Mouse (Mus musculus) lung, postnatal 0 days (tissue): ENCODE measurements around the gene Tcap. TPM values are rescaled to one million over a fixed set of nuclear protein-coding genes. Genes with fewer than 3 reads are reported as not detected.

ENCODE experiments used
- ATAC-seq: fragments of 200-750 bp; cut with Nextera tagmentation; 2 replicates; pipeline ENCODE4 v1.8.0; 2017; ENCODE audit warnings: moderate library complexity
- DNase-seq: peaks from one replicate; pipeline ENCODE4 v3.0.0-alpha.2; 2016; ENCODE audit warnings: low spot score
- H3K27ac ChIP-seq: fragments of 300-500 bp; sonication (generic); 2 replicates; pipeline ENCODE4 v1.5.1; 2014; ENCODE audit warnings: antibody characterized with exemption, mild to moderate bottlenecking, low read length, mixed read lengths
- H3K27me3 ChIP-seq: fragments of 300-500 bp; sonication (generic); replicated peaks from 2 replicates; pipeline ENCODE4 v1.6.1; 2014; ENCODE audit warnings: low read length, mixed read lengths; ENCODE audit not compliant: insufficient read depth
- H3K36me3 ChIP-seq: fragments of 300-500 bp; sonication (generic); 2 replicates; pipeline ENCODE4 v1.6.1; 2014; ENCODE audit warnings: low read length, mixed read lengths; ENCODE audit not compliant: insufficient read depth
- H3K4me1 ChIP-seq: fragments of 300-500 bp; sonication (generic); 2 replicates; pipeline ENCODE4 v1.6.1; 2014; ENCODE audit warnings: antibody characterized with exemption, low read depth, low read length, mixed read lengths; ENCODE audit not compliant: insufficient read depth
- H3K4me2 ChIP-seq: fragments of 300-500 bp; sonication (generic); replicated peaks from 2 replicates; pipeline ENCODE4 v1.6.1; 2014; ENCODE audit warnings: low read depth, mild to moderate bottlenecking, low read length, moderate library complexity, mixed read lengths
- H3K4me3 ChIP-seq: fragments of 300-500 bp; sonication (generic); 2 replicates; pipeline ENCODE4 v1.5.1; 2014; ENCODE audit warnings: low read depth, low read length
- H3K9ac ChIP-seq: fragments of 300-500 bp; sonication (generic); replicated peaks from 2 replicates; pipeline ENCODE4 v1.6.1; 2014; ENCODE audit warnings: low read depth, mild to moderate bottlenecking
- H3K9me3 ChIP-seq: fragments of 300-500 bp; sonication (generic); 2 replicates; pipeline ENCODE4 v1.6.1; 2016; ENCODE audit warnings: low read length, mixed read lengths
- CTCF ChIP-seq: IDR thresholded peaks from 2 replicates; pipeline ENCODE4 v1.5.1; 2016; ENCODE audit warnings: antibody characterized with exemption, mild to moderate bottlenecking
- EP300 ChIP-seq: IDR thresholded peaks from 2 replicates; pipeline ENCODE4 v1.6.1; 2016; ENCODE audit warnings: antibody characterized with exemption, mild to moderate bottlenecking, control low read depth
- WGBS: fragments of 180-500 bp; shearing (Covaris S2); extraction: QIAGEN DNeasy Blood & Tissue Kit; methylation state at CpG from one replicate; pipeline ENCODE4 v1.1.7; 2014; 5-methylcytosine and 5-hydroxymethylcytosine counted together
- polyA plus RNA-seq: library from polyadenylated mRNA; unstranded; fragments of >200 nt; fragmentation: Nextera tagmentation; extraction: Ambion mirVana; gene quantifications from 2 replicates; pipeline ENCODE4 v1.2.1, GENCODE M21; 2015

Gene Tcap
- polyA plus RNA-seq, 1 experiment from 2014 or later, result 5.8 TPM

DNA sequence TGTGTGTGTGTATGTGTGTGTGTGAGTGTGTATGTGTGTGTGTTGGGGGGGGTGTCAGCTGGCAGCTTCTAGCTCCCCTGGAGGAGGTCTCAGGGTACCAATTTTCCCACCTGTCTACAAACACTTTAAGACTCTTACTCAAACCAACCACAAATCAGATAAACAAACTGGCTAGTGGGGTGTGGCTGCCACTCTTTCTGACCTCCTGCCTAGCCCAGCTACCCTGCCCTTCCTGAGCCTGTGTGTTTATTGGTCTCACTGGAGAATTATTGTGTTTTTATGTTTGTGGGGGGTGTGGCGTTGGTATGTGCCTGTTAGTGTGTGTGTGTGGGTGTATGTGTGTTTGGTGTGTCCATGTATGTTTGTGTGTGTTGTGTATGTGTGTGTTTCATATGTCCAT, 33.5 kb downstream of the Tcap start:
- no peak overlapping the region for H3K27ac ChIP-seq
- 0 out of 2 replicates have a peak, but pooled peaks cover 4% of the 10 kb centered on the region for H3K36me3 ChIP-seq

DNA sequence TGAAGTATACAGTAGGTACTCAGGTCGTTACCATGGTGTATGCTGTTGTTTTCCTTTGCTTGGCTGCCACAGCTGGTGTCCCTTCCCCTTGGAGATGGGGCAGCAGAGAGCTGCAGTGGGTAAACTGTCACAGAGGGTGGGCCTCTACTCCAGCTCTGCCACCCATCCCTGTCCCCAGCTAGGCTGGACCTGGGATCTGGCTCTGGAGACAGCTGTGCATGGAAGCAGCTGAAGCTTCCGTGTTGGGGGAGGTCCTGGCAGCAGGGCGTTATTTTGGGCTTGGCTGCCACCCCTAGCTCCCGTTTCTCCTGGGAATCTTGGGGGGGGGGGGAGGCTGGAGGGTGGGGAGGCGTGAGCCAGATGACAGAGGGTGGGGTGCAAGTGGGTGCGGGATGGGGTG, 34.7 kb downstream of the Tcap start:
- no peaks in the 10 kb centered on the region for H3K27me3 ChIP-seq
- ATAC-seq (no peak), DNase-seq (no peak)
- no peak overlapping the region for H3K4me3 ChIP-seq
- H3K4me1 ChIP-seq, result peaks cover 11% of the 10 kb centered on the region; the same call in 1 of the 2 replicates
- peaks cover 13% of the 10 kb centered on the region; the same call in 1 of the 2 replicates for H3K36me3 ChIP-seq
- no peak overlapping the region for H3K9ac ChIP-seq
- 54% methylated on average over 6 of the region's 6 CpGs for WGBS
- H3K9me3 ChIP-seq, result no peaks in the 10 kb centered on the region
- H3K4me2 ChIP-seq, result no peak overlapping the region
- peak overlapping the region; percentile 2; the same call in 1 of the 2 replicates for H3K27ac ChIP-seq
- TF ChIP-seq CTCF (no peak), EP300 (no peak)

More for the DNA sequence above, 33.5 kb downstream of the Tcap start:
- H3K27me3 ChIP-seq, result no peaks in the 10 kb centered on the region
- TF ChIP-seq CTCF (no peak), EP300 (no peak)
- whole genome bisulfite sequencing, result 83% methylated on average over 1 of the region's 1 CpGs
- peak; percentile 53 for DNase-seq
- H3K4me1 ChIP-seq, result peaks cover 11% of the 10 kb centered on the region; the same call in 1 of the 2 replicates
- no peak overlapping the region for H3K4me3 ChIP-seq
- no peaks in the 10 kb centered on the region for H3K9me3 ChIP-seq
- no peak overlapping the region for H3K9ac ChIP-seq
- no peak for ATAC-seq
- no peak overlapping the region for H3K4me2 ChIP-seq

DNA sequence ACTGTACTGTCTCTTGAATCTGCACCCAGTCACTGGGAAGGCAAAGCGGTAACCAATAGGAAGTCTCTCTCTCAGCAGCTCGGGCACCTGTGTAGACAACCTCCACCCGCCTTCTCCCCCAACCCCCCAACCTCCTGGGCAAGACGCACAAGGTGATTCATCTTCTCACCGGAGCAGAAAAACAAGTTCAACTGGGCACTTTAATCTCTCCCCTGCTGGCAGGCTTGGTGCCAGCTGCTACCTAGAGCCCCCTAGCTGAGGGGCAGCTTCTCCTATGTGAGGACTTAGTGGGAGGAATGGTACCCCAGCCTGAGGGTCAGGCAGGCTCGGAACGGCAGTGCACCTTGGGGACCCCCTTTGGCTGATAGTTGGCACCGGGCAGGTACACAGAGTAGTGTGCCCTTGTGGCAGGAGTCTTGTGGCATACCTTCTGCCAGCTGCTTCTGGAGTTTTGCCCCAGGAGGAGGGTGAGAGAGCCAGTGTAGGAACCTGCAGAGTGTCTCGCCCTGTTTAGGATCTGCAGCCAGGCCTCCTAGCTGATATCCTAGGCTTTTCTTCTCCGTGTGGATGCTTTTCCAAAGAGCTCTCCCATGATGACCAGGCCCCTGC, 35.4 kb downstream of the Tcap start:
- DNase-seq (peak; percentile 86), ATAC-seq (peak; percentile 86)
- Histone ChIP-seq H3K36me3 (peaks cover 20% of the 10 kb centered on the region; the same call in 1 of the 2 replicates), H3K27me3 (no peaks in the 10 kb centered on the region), H3K9me3 (no peaks in the 10 kb centered on the region), H3K4me1 (peaks cover 5% of the 10 kb centered on the region; the same call in 1 of the 2 replicates), H3K27ac (peak overlapping the region; percentile 66), H3K4me2 (0 out of 2 replicates have a peak overlapping the region, but pooled peaks have one; percentile 19), H3K9ac (no peak overlapping the region), H3K4me3 (no peak overlapping the region)
- WGBS, result 64% methylated on average over 10 of the region's 10 CpGs
- no peak for TF ChIP-seq EP300
- TF ChIP-seq CTCF, result peak; percentile 47; the same call in 1 of the 2 replicates

DNA sequence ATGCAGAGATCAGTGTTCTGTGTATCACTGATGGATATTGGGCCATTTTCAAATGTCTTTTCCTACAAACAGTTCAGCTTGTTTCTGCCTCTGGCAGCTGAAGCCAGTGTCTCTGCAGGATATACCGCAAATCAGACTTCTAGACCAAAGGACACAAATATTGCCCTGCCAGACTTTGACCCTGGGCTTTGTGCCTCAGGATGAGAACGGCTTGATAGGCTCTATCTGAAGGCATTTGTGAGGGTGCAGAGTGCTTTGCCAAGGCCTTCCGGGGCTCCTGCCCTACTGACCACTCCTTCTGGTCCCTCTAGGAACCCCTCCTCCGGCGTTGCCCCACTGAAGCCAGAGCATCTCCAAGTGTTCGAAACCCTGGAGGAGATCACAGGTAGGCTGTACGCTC, 43.0 kb downstream of the Tcap start:
- TF ChIP-seq CTCF (no peak), EP300 (no peak)
- H3K4me1 ChIP-seq, result no peaks in the 10 kb centered on the region
- peaks cover 54% of the 10 kb centered on the region for H3K36me3 ChIP-seq
- no peaks in the 10 kb centered on the region for H3K9me3 ChIP-seq
- DNase-seq, result no peak
- 95% methylated on average over 7 of the region's 7 CpGs for WGBS
- ATAC-seq, result no peak
- no peak overlapping the region for H3K27ac ChIP-seq
- H3K9ac ChIP-seq, result no peak overlapping the region
- H3K27me3 ChIP-seq, result no peaks in the 10 kb centered on the region
- H3K4me3 ChIP-seq, result no peak overlapping the region
- H3K4me2 ChIP-seq, result no peak overlapping the region

DNA sequence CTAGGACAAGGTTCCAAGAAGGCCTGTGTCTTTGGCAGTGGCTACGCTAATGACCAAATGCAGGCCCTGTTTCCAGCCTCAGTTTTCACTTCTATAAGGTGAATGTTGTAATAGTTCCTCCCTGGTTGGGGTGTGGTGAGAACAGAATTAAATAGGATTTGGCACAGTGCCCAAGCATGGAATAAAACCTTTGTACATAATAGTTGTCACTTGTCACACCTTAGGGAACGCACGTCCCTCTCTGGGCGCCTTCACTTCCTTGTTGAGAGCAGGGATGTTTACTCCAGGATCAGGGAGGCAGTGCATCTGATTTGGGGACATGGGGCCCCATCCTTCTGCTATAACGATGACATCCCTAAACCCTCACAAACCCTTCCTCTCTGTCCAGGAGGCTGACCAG, 44.8 kb downstream of the Tcap start:
- Histone ChIP-seq H3K4me3 (no peak overlapping the region), H3K27me3 (no peaks in the 10 kb centered on the region), H3K27ac (no peak overlapping the region), H3K4me2 (no peak overlapping the region), H3K4me1 (no peaks in the 10 kb centered on the region), H3K9me3 (no peaks in the 10 kb centered on the region), H3K9ac (no peak overlapping the region), H3K36me3 (peaks cover 44% of the 10 kb centered on the region)
- DNase-seq, result no peak
- TF ChIP-seq EP300 (no peak), CTCF (no peak)
- no peak for ATAC-seq
- 69% methylated on average over 5 of the region's 5 CpGs for WGBS

DNA sequence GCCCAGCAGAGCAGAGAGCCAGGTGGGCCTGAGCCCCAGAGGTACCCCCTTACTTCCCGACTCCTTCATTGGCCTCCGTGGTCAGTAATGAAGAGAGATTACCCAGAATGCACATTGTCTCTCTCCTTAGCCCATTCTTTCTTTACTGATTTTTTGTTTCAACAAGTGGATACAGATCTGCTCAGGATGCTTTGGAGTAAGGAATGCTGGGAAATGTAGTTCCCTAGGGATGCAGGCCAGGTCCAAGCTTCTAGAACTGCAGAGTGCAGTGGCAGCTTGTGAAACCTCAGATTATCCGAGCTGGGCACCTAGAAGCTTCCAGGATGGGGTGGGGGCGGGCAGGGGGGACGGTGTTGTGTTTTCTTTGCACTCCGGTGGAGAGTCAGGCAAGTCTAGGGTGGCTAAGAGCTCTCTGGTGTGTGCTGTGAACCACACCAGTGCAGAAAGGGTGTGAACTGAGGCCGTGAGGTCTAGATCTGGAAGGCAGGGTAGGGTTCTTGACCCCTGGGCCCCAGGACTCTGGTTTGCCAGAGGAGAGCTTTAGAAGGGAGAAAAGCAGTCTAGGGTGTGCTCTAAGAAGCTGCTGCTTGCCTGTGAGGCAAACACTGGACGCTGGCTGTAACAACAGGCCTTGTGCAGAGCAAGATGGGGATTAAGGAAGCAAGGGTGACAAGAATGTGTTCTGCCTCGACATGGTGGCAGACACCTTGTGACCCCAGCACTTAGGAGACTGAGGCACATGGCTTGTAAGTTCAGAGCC, 48.3 kb downstream of the Tcap start:
- Histone ChIP-seq H3K27ac (no peak overlapping the region), H3K4me3 (no peak overlapping the region), H3K9me3 (no peaks in the 10 kb centered on the region), H3K27me3 (no peaks in the 10 kb centered on the region), H3K36me3 (peaks cover 40% of the 10 kb centered on the region), H3K4me1 (no peaks in the 10 kb centered on the region), H3K4me2 (no peak overlapping the region), H3K9ac (no peak overlapping the region)
- TF ChIP-seq CTCF, result no peak
- no peak for TF ChIP-seq EP300
- 74% methylated on average over 9 of the region's 9 CpGs for WGBS
- DNase-seq (no peak), ATAC-seq (no peak)

Other genes with a start within 250 kb of the Tcap start
- 12.8 and 13.0 TPM in 2 replicates for gene Fbxl20, start 233.4 kb upstream of the Tcap start, polyA plus RNA-seq
- gene Med1, start 190.5 kb upstream of the Tcap start, polyA plus RNA-seq, result 32.2 and 34.1 TPM in 2 replicates
- gene Cdk12, start 180.8 kb upstream of the Tcap start, polyA plus RNA-seq, result 6.7 and 8.3 TPM in 2 replicates
- not detected in 2 replicates for gene Neurod2, start 54.2 kb upstream of the Tcap start, polyA plus RNA-seq
- gene Ppp1r1b, start 35.4 kb upstream of the Tcap start, polyA plus RNA-seq, result 11.8 and 18.6 TPM in 2 replicates
- 69.9 and 73.1 TPM in 2 replicates for gene Stard3, start 25.4 kb upstream of the Tcap start, polyA plus RNA-seq
- 0.12 TPM in 1 of 2 replicates, not detected in the other for gene Pnmt, start 2.6 kb downstream of the Tcap start, polyA plus RNA-seq
- 8.0 and 8.6 TPM in 2 replicates for gene Pgap3, start 16.7 kb downstream of the Tcap start, polyA plus RNA-seq
- gene Erbb2, start 28.7 kb downstream of the Tcap start, polyA plus RNA-seq, result 21.2 and 23.6 TPM in 2 replicates
- 86.1 and 96.0 TPM in 2 replicates for gene Mien1, start 55.2 kb downstream of the Tcap start, polyA plus RNA-seq
- gene Grb7, start 62.6 kb downstream of the Tcap start, polyA plus RNA-seq, result 30.7 and 33.1 TPM in 2 replicates
- gene Ikzf3, start 162.2 kb downstream of the Tcap start, polyA plus RNA-seq, result 0.20 and 0.43 TPM in 2 replicates
- gene Zpbp2, start 167.3 kb downstream of the Tcap start, polyA plus RNA-seq, result 0.10 and 0.21 TPM in 2 replicates
- 43.7 and 45.3 TPM in 2 replicates for gene Ormdl3, start 203.6 kb downstream of the Tcap start, polyA plus RNA-seq
- gene Lrrc3c, start 214.5 kb downstream of the Tcap start, polyA plus RNA-seq, result not detected in 2 replicates
- 0.14 and 0.70 TPM in 2 replicates for gene Gm12355, start 241.8 kb downstream of the Tcap start, polyA plus RNA-seq
- gene Gsdma3, start 242.5 kb downstream of the Tcap start, polyA plus RNA-seq, result not detected in 2 replicates